Mouse (Mus musculus) gastrocnemius, postnatal 10 days (tissue): ENCODE data around the gene Paxx. TPM values are rescaled to one million over a fixed set of nuclear protein-coding genes. Genes with fewer than 3 reads are reported as not detected.

Source experiments
- DNase-seq: peaks from one replicate; pipeline ENCODE4 v3.0.0; 2021; ENCODE audit warnings: mixed read lengths
- total RNA-seq, 2 experiments: library from RNA; stranded (reverse); gene quantifications; 2 replicates each; pipeline ENCODE4 v1.2.3; 2021

Gene Paxx
- total RNA-seq, 2 experiments from 2014 or later = 23.5 to 25.2 TPM

DNA sequence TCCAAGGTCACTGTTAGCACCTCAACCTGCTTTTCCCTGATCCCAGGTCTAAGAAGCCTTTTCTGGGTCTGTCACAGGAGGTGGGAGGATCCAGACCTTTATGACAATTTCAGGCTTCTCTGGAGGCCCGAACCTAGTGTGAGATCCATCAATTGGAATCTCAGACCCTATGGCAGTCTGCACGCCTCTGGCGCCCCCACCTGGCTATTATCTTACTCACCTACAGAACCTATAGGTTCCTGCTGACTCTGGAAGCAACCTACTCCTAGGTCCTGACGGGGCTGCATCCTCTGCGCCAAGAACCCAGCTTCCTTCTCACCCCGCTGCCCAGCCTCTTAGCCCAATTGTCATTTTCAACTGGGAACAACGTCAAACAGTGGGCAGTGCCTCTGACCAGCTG is 22.1 kb upstream of the Paxx start:
- DNase-seq = no peak

- DNase-seq = no peak
Observed at GRCm38 (mm10) chr2:25480541-25480940, 19.6 kb upstream of the Paxx start.

GRCm38 (mm10) chr2:25479551-25480311 is 18.8 kb upstream of the Paxx start:
- DNase-seq = no peak

DNA sequence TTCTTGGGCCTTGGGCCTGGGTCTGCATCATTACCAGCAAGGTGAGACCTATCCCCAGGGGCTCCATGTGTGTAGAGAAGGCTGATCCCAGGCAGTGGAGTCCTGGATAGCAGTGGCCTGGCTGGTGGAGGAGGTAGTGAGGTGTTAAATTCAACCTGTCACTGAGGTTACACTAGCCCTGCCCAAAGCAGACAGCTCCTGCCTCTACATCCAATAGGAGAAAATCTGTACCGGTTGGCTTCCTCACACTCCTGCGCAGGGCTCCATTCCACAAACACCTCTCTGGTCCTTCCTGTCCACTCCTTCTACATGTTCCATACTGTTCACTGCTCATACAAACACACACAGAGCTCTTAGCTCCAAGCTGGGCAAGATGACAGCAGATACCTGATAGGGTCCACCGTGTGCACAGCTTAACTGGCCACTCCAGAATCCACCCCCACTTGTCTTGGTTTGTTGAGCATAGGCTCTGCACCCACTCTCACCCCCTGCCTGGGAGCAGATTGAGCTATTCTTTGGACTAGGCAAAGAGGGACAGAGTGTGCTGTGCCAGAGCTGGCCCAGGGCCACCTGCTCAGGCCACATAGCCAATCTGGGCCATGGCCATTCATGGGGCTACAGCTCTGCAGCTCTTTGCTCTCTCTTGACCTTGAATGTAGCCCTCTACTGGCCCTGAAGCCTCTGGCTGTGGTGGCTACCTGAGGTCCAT is 17.2 kb upstream of the Paxx start:
- no peak for DNase-seq

DNA sequence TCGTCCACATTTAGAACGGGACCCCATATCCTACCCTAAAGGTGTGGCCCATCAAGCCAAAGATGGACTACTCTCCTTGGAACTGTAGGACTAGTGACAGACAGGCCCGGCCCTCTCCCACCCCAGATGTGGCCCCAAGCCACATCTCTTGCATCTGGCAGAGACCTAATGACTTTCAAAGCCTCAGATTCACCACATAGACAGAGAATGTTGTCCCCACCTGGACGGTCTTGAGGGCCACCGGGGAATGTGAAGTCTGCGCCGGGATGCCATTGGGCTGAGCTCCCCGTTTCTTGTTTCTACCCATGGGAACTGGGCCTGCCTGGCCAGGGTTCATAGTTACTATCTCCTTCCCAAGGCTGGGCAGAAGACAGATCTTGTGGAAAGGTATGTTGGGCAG is 16.6 kb upstream of the Paxx start:
- no peak for DNase-seq

DNA sequence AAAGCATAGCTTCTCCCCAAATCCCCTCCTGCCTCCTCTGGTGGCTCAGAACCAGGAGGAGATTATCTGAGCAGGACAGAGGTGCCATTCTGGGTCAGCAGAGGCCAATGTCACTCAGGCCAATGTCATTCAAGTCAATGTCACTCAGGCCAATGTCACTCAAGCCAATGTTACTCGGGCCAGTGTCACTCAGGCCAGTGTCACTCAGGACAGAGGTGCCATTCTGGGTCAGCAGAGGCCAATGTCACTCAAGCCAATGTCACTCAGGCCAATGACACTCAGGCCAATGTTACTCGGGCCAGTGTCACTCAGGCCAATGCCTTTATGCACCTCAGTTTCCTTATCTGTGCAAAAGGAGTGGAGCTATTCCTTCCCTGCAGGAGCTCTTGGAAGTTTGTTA is 11.7 kb upstream of the Paxx start:
- DNase-seq = no peak

DNA sequence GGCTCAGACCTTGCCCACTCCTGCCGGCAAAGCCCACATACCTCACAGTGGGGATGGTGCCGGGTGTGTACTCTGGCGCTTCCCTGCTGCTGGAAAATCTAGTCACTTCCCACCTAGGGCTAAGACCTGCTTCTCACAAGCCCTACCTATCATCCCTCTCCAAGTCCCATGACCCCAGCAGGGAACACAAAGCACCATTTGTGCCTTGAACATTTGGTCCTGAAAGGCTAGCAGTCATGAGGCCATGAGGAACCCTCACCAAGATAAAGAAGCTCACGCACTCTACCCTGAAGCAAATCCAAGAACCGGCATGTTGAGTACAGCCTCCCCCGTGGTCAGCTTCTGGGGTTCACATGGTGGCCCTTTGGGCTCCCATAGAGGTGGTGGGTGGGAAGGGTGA is 9.1 kb upstream of the Paxx start, which contains the start of gene Ptgds:
Gene Ptgds (minus strand): TSS at position 78 of the 400 bp plus-strand sequence.
- DNase-seq = no peak

DNA sequence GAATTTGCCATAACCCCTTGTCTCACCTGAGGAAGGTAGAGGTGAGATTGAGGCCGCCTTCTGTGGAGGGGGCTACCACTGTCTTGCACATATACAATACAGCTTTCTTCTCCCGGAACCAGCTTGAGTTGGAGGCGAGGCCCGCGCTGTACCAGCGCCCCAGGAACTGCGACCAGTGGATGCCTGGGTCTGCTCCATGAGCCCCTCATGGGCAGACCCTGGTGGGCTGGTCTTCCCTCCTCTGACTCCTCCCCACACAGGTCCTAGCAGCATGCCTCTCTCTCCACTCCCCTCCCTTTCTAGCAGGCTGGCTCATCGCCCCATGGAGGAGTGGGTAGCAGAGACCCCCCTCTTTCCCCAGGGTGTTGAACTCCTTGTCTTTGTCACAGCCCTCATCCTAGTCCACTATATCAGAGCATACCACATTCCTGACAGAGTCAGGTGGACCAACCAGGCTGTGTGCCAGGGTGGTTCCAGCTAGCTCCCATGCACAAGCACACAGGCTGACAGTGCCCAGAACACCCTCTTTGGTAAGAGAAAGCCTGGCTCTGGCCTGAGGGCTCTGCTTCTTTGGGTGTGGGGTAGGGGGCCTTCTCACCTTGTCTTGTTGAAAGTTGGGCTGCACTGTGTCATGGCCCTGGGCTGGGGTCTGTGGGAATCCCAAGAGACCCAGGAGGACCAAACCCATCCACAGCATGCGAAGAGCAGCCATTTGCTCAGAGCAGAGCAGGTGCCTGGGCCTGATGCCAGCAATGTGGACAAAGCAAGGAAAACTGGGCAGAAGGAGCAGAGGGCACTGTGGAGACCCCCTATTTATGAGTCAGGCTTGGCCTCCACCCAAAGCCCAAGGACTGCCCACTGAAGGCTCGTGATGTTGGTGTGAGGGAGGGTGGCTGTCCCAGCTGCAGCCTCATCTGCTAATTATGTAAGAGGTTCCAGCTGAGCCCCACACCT is 8.3 kb upstream of the Paxx start:
- peak; percentile 48 for DNase-seq

DNA sequence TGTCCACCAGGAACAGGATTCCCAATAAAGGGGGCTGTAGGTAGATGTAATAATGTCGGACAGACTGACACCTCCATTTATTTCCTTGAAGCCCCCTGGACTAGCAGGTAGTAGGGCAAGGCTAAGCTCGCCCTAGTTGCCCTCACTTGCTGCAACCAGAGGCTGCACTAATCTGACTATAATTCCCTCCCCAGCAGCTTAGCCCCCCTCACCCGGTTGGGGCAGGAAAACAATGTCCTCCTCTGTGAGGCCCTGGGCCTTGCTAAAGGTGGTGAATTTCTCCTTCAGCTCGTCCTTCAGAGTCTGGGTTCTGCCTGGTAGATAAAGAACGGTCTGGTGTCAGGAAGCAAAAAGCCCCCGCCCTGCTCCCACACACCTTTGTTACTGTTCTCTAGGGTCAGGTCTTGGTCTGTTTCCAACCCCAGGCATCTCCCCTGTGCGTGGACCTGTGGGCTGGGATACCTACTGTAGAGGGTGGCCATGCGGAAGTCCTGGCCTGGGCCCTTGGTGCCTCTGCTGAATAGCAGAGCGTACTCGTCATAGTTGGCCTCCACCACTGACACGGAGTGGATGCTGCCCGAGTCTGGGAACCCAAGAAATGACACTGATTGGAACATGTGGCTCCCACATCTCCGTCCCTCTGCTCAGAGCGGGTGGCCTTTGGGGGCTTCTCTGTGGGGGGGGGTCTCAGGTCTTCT is 6.9 kb upstream of the Paxx start:
- no peak for DNase-seq

DNA sequence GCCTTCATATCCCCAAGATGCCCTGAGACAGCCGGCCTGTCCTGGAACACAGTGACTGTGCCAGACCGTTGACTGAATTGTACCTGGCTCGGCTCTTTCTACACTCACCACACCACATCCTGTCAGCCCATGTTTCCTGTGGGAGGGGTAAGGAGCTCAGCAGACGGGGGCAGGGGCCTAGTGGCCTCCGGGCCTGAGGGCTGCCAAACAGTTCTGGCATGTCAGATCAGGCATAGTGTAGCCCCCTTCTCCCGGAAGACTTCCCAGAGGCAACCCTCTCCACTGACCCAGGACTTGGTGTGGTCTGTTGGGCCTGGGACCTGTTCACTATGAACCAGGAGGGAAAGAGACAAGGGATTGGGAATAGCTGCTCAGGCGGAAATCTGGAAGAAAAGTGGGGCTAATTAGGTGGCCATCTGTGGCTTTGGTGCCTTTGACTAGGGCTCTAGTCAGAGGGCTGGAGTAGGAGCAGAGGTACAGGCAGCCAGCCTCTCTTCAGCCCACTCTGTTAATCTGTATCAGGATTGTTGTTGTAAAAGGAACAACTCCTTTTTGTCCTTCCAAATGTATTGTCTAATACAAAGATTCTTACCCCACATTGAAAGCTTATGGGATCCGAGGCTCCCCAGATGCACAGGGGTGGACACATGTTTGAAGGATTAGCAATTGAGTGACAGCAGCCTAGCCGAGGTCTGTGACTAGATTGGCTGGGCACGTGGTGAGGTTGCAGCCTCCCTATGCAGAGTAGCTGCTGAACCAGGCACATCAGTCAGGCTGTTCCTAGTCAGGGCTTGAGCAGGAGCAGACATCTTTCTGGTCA is 5.1 kb upstream of the Paxx start:
- DNase-seq = no peak

DNA sequence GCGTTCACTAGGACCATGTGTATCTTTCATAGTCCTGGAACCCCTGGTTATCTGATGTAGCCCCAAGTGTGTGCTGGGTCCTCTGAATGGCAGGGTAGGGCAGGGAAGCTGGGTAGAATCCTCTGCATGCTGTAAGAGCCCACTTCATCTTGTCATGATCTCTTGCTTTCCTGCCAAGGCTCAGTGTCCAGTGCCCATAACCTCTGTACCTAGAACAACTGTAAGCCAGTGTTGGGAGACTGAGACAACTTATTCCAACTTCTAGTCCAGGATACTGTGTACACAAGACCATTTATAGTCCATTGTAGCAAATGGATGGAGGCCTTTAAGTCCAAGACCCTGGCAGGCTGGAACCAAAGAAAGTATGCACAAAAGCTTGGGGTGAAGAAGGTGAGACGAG is 4.4 kb upstream of the Paxx start:
- no peak for DNase-seq

DNA sequence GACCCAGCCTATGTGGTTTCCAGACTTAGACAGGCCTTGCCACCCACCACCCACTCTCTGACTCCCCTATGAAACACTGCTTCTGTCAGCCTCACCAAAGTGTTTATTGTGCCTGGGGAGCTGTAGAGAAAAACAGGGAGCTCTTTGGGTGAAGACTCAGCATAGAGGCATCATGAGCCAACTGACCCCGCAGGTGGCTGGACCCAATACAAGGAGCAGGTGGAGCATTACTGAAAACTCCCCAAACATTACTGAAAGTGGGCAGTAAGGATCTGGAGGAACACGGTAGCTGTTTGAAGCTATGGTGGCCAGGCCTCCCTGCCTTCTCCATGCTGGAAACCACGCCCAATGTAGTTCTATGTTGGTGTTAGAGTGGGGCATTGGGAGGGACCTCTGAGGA is 2.7 kb upstream of the Paxx start:
- DNase-seq = no peak

DNA sequence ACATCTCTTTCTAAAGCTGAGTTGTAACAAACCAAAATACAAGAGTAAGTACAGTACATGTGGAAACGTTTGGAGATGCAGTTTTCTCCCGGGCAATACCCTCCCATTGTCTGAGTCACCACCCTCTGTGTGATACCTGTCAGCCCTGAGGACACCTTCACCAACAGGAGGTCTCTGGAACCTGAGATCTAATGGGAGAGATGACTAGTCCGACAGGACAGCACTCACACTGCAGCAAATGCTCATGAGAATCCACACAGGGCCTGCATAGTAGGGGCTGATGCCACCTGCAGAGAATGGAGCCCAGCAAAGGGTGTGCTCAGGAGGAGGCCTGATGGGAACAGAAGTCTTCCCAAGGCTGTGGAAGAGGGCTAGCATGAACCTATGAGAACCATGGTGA is 513 bp upstream of the Paxx start:
- no peak for DNase-seq

DNA sequence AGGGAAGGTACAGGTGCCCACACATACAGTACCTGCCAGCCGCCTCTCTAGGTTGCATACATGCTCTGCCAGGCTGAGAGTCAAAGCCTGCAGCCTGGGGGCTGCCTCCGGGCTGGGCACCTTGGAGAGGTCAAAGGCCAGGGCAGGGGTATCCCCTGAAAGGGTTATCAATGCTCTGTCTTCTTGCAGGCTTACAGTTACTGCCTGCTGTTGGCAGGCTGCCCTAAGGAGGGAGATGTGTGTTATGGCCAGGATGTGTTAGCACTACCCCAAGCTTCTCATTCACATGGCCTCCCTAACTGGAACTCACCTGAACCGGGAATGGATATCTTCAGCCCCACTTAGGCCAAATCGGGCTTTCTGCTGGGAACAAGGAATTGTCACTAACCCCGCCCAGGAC is 759 bp downstream of the Paxx start:
- DNase-seq = peak; percentile 38

DNA sequence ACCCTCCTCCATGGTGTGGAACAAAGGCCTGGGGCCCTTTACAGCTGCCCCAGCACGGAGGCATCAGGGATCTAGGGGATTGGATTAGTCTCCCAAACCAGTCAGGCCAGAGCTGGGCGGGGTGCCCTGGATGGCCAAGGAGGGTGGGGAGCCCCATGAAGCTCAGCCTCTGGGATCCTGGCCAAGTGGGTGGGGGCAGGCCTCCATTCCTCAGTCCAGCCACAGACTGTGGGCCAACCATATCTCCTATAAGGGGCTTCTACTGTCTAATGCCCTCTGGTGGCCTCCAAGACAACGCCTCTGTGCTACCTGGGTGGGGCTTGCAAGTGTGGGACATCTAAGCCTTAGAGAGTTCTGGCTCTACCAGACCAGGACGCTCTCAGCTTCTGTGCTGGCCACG is 2.0 kb downstream of the Paxx start:
- DNase-seq = peak; percentile 69

DNA sequence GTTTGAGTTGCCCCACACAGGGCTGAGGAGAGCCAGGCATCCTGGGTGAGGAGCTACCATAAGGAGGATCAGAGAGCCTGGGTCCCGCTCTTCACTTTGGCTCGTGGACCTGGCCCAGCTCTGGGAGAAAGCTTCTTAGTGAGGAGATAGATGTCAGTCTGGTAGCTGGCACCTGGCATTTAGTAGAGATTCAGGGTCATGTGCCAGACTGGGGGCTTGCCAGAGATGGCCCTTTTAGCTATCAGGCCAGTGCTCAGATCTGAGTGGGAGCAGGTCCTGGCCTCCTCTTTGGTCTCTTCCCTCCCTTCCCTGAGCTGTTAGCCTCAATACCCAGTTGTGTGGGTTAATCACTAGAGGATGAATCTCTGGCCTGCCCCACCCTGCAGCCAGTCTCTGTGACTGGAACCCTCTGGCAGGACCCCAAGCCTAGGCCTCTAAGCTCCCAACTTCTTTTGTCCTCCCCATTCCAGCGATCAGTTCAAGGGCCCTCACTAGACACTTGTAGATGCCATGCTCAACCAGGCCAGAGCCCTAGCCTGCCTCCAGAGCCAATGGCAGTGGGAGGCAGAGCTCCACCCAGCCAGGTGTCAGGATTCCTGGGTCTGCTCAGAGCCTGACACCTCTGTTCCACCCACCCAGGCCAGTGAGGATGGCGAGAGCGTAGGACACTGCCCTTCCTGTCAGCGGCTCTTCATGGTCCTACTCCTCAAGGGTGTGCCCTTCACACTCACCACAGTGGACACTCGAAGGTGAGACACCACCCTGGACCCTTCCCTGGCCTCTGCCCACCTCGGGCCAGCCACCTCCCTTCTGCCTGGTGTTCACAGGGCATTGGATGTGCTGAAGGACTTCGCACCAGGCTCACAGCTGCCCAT is 3.6 kb downstream of the Paxx start:
- DNase-seq = no peak

- no peak for DNase-seq
Observed at GRCm38 (mm10) chr2:25456205-25456953, 4.5 kb downstream of the Paxx start, which contains the start of gene Clic3. Gene Clic3, plus strand, starts transcription at chr2:25456838.

- DNase-seq = no peak
Observed at GRCm38 (mm10) chr2:25452951-25453350, 7.9 kb downstream of the Paxx start.
